Mouse (Mus musculus) brain, embryonic 14.5 days (tissue): ENCODE data around the gene Tmem259. TPM values are rescaled to one million over a fixed set of nuclear protein-coding genes. Genes with fewer than 3 reads are reported as not detected.
"Not testable (repeated sequence)": the region's sequence is repeated elsewhere in the genome, so short reads cannot be mapped to it uniquely, and the experiment has no call there.

ENCODE experiments used
- DNase-seq: peaks from one replicate; pipeline ENCODE4 v3.0.0-alpha.2; 2011; ENCODE audit warnings: low read depth
- CTCF ChIP-seq: fragments of 200-500 bp; IDR thresholded peaks from 2 replicates; pipeline ENCODE4 v1.5.1; 2012; ENCODE audit warnings: inconsistent platforms, mild to moderate bottlenecking, moderate library complexity, borderline replicate concordance; ENCODE audit not compliant: insufficient read depth, insufficient read length; ENCODE audit errors: extremely low read depth
- POLR2A ChIP-seq: fragments of 200-500 bp; IDR thresholded peaks from 2 replicates; pipeline ENCODE4 v1.6.1; 2012; ENCODE audit warnings: mild to moderate bottlenecking, inconsistent platforms, borderline replicate concordance; ENCODE audit not compliant: poor library complexity, insufficient read depth, insufficient read length, severe bottlenecking; ENCODE audit errors: extremely low read depth
- polyA plus RNA-seq: library from polyadenylated mRNA; depleted of rRNA; stranded (reverse); fragments of >200 nt; gene quantifications from 2 replicates; pipeline ENCODE4 v1.2.3, GENCODE M21; 2012

Tmem259 gene
- polyA plus RNA-seq, 1 experiment, result 221 TPM

DNA sequence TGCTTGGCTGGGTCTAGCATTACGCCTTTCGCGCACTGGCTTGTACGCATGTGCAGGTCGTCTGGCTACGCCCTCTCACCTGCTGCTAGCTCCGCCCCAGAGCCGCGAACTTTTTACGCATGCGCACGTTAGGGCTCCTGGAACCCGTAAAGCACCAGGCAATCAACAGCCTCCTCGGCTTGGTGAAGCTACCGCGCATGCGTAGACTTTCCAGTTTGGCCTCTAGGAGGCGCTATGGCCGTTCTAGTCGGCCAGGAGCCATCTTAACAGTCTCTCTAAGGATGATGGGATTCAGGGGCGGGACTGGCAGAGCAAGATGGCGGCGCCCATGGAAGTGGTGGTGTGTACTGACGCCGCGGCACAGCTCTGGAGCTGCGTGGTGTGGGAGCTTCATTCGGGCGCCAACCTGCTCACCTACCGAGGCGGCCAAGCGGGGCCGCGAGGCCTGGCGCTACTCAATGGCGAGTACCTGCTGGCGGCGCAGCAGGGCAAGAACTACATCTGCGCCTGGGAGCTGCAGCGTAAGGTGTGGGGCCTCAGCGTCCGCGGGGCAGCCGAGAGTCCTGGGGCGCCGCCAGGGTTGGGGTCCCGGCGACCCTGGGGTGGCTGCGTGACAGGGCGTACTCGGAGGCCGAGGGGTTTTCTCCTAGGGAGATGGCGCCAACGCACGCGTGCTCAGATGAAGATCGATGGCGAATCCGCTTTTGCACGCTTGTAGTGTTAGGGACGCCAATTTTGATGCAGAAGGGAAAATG, 24.1 kb downstream of the Tmem259 start, which contains the start of gene Wdr18:
TSS of gene Wdr18 (plus strand) at position 306 of the 755 bp plus-strand sequence.
- TF ChIP-seq POLR2A (peak; percentile 35; the same call in 1 of the 2 replicates), CTCF (peak; percentile 98)
- DNase-seq, result peak; percentile 100

DNA sequence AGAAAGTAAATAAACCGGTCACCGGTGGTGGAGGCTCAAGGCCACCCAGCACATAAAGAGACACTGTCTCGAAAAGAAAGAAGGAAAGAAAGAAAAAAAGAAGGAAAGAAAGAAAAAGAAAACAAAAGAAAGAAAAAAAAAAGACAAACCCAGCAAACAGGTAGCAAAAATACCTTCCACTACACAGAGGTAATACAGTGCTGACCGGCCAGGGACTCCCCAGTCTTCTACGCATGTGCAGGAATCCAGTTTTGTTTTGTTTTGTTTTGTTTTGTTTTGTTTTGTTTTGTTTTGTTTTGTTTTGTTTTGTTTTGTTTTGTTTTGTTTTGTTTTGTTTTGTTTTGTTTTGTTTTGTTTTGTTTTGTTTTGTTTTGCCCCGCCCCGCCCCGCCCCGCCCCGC, 24.7 kb downstream of the Tmem259 start:
- not testable (repeated sequence) for DNase-seq

DNA sequence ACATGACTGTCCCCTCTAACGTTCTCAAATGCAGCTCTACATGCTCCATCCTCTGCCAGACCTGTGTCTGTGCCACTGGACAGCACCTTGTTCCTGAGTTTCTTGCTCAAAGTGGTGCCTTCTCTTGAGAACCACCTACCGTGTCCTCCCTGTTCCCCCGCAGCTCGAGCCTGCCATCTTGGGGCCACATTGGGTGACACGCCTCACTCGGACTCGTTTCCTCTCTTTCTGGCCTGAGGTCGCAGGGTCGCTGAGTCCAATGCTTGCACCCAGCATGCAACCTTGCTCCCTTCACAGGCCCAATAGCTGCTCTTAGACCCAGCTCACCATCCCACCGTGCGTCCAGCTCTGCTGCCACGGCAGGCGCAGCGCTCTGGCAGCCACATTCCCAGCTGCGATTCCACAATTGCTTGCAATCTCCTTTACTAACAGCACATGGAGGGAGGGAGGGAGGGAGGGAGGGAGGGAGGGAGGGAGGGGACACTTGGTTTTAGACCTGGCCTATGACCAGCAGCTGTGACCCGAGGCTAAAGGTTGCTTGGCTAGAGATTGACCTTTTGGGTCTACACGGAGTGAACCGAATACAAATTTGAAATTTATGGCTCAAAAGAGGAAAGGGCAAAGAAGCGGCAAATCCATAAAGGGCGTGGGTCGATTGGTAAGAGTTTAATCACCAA, 25.9 kb downstream of the Tmem259 start:
- peak; percentile 66 for DNase-seq
- peak; percentile 82 for TF ChIP-seq CTCF
- TF ChIP-seq POLR2A, result no peak

- TF ChIP-seq CTCF (no peak), POLR2A (no peak)
Observed at GRCm38 (mm10) chr10:79956643-79957154, 27.4 kb downstream of the Tmem259 start.

DNA sequence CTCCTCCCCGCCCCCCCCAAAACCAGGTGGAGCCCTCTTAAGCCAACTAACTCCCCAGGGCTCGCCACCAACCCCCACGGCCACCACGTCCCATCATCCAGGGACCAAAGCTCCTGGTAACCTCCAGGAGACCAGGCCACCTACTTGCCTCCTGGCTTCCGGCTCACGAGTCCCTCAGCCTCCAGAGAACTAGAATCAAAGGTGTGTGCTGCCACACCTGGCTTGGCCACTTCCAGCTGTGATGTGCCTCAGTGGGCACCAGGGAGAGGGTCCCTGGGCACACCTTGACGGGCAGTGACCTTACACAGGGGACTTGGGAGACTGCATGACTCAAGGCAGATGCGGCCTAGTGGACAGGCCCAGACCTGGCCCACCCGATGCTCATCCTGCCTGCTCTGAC, 28.4 kb downstream of the Tmem259 start:
- no peak for DNase-seq
- no peak for TF ChIP-seq POLR2A
- TF ChIP-seq CTCF, result no peak

More at GRCm38 (mm10) chr10:79956643-79957154, 27.4 kb downstream of the Tmem259 start:
- no peak for DNase-seq

GRCm38 (mm10) chr10:79953946-79954345, 30.2 kb downstream of the Tmem259 start:
- no peak for TF ChIP-seq POLR2A
- peak; percentile 43; the same call in 1 of the 2 replicates for TF ChIP-seq CTCF
- no peak for DNase-seq

GRCm38 (mm10) chr10:79950661-79951060, 33.5 kb downstream of the Tmem259 start:
- DNase-seq, result no peak
- TF ChIP-seq CTCF (no peak), POLR2A (no peak)

- TF ChIP-seq CTCF (no peak), POLR2A (no peak)
- no peak for DNase-seq
Observed at GRCm38 (mm10) chr10:79949873-79950272, 34.3 kb downstream of the Tmem259 start.

- no peak for DNase-seq
- no peak for TF ChIP-seq POLR2A
- TF ChIP-seq CTCF, result no peak
Observed at GRCm38 (mm10) chr10:79947502-79947901, 36.6 kb downstream of the Tmem259 start.

DNA sequence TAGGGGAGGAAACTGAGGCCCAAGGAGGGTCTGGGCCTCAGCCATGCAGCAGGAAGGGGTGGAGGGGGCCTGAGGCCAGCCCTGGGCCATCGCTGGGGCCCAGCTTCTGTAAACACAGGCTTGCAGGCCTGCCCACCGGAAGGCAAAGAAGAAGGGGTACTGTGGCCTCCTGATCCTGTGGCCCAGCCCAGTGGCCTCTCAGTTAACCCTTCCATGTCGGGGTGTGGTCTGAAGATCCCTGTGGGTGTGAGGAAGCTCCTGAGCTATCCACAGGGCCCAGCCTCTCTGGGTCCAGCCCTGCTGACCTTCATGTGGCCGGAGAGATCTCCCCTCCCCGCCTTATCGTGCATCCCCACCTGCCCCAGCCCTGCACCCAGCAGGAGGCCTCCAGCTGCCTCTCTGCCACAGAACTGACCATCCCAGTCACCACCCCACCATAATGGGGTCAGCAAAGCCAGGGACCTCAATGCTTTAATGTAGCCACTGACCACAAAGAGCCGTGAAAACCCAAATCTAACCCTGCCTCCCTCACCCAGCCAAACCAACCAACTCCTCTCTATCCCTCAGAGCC, 37.3 kb downstream of the Tmem259 start:
- no peak for DNase-seq
- TF ChIP-seq POLR2A, result no peak
- TF ChIP-seq CTCF, result no peak

DNA sequence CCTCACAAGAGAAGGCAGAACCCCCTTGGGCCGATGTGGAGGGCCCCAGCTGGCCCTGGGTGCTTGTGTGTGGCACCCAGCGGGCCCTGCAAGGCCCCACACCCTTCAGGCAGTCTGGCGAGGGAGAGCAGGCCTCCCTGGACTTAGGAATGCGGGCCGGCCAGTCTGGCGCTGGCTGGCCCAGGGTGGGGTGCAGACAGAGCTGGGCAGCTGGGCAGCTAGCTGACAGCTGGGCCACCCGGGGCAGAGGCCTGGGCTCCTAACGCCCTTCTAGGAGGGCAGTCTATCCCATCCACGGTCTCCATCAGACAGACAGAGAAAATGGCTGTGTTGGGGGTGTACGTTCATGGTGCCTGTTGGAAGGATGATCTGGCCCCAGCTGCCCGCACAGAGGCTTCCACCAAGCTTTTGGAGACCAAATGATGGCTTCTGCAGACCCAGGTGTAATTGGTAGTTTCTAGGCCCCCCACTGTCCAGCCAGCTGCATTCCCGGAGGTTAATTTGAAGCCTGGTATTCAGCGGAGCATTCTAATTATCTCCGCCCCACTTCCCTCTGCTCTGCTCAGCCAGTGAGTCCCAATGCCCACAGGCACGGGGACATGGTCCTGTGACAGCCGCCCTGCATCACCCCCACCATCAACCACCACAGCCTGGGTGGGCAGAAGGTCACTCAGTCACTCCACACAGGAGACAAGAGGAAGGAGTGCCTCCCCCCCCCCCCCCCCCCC, 38.5 kb downstream of the Tmem259 start:
- DNase-seq, result peak; percentile 71
- TF ChIP-seq POLR2A (no peak), CTCF (no peak)

GRCm38 (mm10) chr10:79943471-79943901, 40.6 kb downstream of the Tmem259 start:
- TF ChIP-seq POLR2A (no peak), CTCF (no peak)
- no peak for DNase-seq
